Mouse (Mus musculus): Measurements from ENCODE around the gene Klre1. TPM values are rescaled to one million over a fixed set of nuclear protein-coding genes. Genes with fewer than 3 reads are reported as not detected.

Gene Klre1
- total RNA-seq (2021) = not detected
- long read RNA-seq, experiment 1 = 0 reads
- long read RNA-seq, experiment 2 = 0 reads

GRCm38 (mm10) chr6:129577605-129578004, at the start of gene Klre1:
Klre1 (plus strand) TSS chr6:129577905.
- DNase-seq (ENCODE audit: low spot score in 2 of 2) = no peak

GRCm38 (mm10) chr6:129529605-129530004, 48.1 kb upstream of the Klre1 start:
- DNase-seq (ENCODE audit: low spot score in 2 of 2) = no peak

- DNase-seq (ENCODE audit: low spot score in 2 of 2) = no peak
These were observed 47.4 kb upstream of the Klre1 start for GRCm38 (mm10) chr6:129530261-129530660.

- DNase-seq (ENCODE audit: low spot score in 2 of 2) = peak in 1 of 2 experiments; percentile 44
These were observed 45.2 kb upstream of the Klre1 start for GRCm38 (mm10) chr6:129532556-129532941.

- peak; percentile 87 to 89 for DNase-seq (ENCODE audit: low spot score in 2 of 2)
These were observed 44.5 kb upstream of the Klre1 start, which contains the start of gene Gabarapl1 for GRCm38 (mm10) chr6:129532942-129533860. Gabarapl1 (plus strand) TSS chr6:129533160.

- peak in 1 of 2 experiments; percentile 27 for DNase-seq (ENCODE audit: low spot score in 2 of 2)
These were observed 43.6 kb upstream of the Klre1 start for GRCm38 (mm10) chr6:129534057-129534456.

GRCm38 (mm10) chr6:129534627-129535190, 43.0 kb upstream of the Klre1 start:
- DNase-seq (ENCODE audit: low spot score in 2 of 2) = no peak

GRCm38 (mm10) chr6:129535723-129536122, 42.0 kb upstream of the Klre1 start:
- DNase-seq (ENCODE audit: low spot score in 2 of 2) = no peak

- no peak for DNase-seq (ENCODE audit: low spot score in 2 of 2)
These were observed 39.1 kb upstream of the Klre1 start for GRCm38 (mm10) chr6:129538555-129538954.

- no peak for DNase-seq (ENCODE audit: low spot score in 2 of 2)
These were observed 35.8 kb upstream of the Klre1 start for GRCm38 (mm10) chr6:129541931-129542330.

- no peak for DNase-seq (ENCODE audit: low spot score in 2 of 2)
These were observed 35.2 kb upstream of the Klre1 start for GRCm38 (mm10) chr6:129542540-129542939.

- DNase-seq (ENCODE audit: low spot score in 2 of 2) = peak; percentile 78 to 87
These were observed 33.7 kb upstream of the Klre1 start for GRCm38 (mm10) chr6:129543709-129544606.

- no peak for DNase-seq (ENCODE audit: low spot score in 2 of 2)
These were observed 30.4 kb upstream of the Klre1 start for GRCm38 (mm10) chr6:129547277-129547676.

GRCm38 (mm10) chr6:129548009-129548408, 29.7 kb upstream of the Klre1 start:
- no peak for DNase-seq (ENCODE audit: low spot score in 2 of 2)

- no peak for DNase-seq (ENCODE audit: low spot score in 2 of 2)
These were observed 20.2 kb upstream of the Klre1 start for GRCm38 (mm10) chr6:129557298-129558023.

GRCm38 (mm10) chr6:129558946-129559640, 18.6 kb upstream of the Klre1 start:
- peak; percentile 71 to 79 for DNase-seq (ENCODE audit: low spot score in 2 of 2)

GRCm38 (mm10) chr6:129559641-129560027, 18.1 kb upstream of the Klre1 start:
- DNase-seq (ENCODE audit: low spot score in 2 of 2) = no peak

GRCm38 (mm10) chr6:129565257-129565656, 12.4 kb upstream of the Klre1 start:
- DNase-seq (ENCODE audit: low spot score in 2 of 2) = no peak

- no peak for DNase-seq (ENCODE audit: low spot score in 2 of 2)
These were observed 2.4 kb upstream of the Klre1 start for GRCm38 (mm10) chr6:129575315-129575714.

GRCm38 (mm10) chr6:129581274-129581673, 3.6 kb downstream of the Klre1 start:
- no peak for DNase-seq (ENCODE audit: low spot score in 2 of 2)
